Mouse (Mus musculus) thymus, postnatal 4 days (tissue): ENCODE measurements around the gene Csrnp1.
"Not testable (repeated sequence)": the region's sequence is repeated elsewhere in the genome, so short reads cannot be mapped to it uniquely, and the experiment has no call there.

Experiments used
- DNase-seq: peaks from one replicate; pipeline ENCODE4 v3.0.0; 2021

Csrnp1 gene

GRCm38 (mm10) chr9:119984536-119985011, at the start of gene Csrnp1:
Csrnp1 (minus strand) TSS chr9:119984658.
- DNase-seq, result peak; percentile 63

- no peak for DNase-seq
Measured at GRCm38 (mm10) chr9:120032710-120033109, 48.3 kb upstream of the Csrnp1 start.

- peak; percentile 52 for DNase-seq
Measured at GRCm38 (mm10) chr9:120030421-120030820, 46.0 kb upstream of the Csrnp1 start.

- no peak for DNase-seq
Measured at GRCm38 (mm10) chr9:120029880-120030279, 45.4 kb upstream of the Csrnp1 start.

GRCm38 (mm10) chr9:120027401-120028151, 43.1 kb upstream of the Csrnp1 start:
- peak; percentile 55 for DNase-seq

GRCm38 (mm10) chr9:120024625-120025024, 40.2 kb upstream of the Csrnp1 start:
- no peak for DNase-seq

GRCm38 (mm10) chr9:120024171-120024570, 39.7 kb upstream of the Csrnp1 start:
- no peak for DNase-seq

GRCm38 (mm10) chr9:120023086-120023811, 38.8 kb upstream of the Csrnp1 start, which contains the start of gene Xirp1:
Xirp1 (minus strand) TSS chr9:120023598.
- DNase-seq, result no peak

GRCm38 (mm10) chr9:120021164-120021563, 36.7 kb upstream of the Csrnp1 start:
- DNase-seq, result no peak

- DNase-seq, result peak; percentile 88
Measured at GRCm38 (mm10) chr9:120020285-120020890, 35.9 kb upstream of the Csrnp1 start.

- DNase-seq, result no peak
Measured at GRCm38 (mm10) chr9:120016956-120017355, 32.5 kb upstream of the Csrnp1 start.

- no peak for DNase-seq
Measured at GRCm38 (mm10) chr9:120014828-120015227, 30.4 kb upstream of the Csrnp1 start.

- no peak for DNase-seq
Measured at GRCm38 (mm10) chr9:120013251-120013820, 28.9 kb upstream of the Csrnp1 start.

- no peak for DNase-seq
Measured at GRCm38 (mm10) chr9:120012781-120013180, 28.3 kb upstream of the Csrnp1 start.

- not testable (repeated sequence) for DNase-seq
Measured at GRCm38 (mm10) chr9:120012161-120012560, 27.7 kb upstream of the Csrnp1 start.

GRCm38 (mm10) chr9:120011533-120011932, 27.1 kb upstream of the Csrnp1 start:
- peak; percentile 78 for DNase-seq

GRCm38 (mm10) chr9:120010781-120011511, 26.5 kb upstream of the Csrnp1 start:
- DNase-seq, result peak; percentile 98

- no peak for DNase-seq
Measured at GRCm38 (mm10) chr9:120009871-120010270, 25.4 kb upstream of the Csrnp1 start.

GRCm38 (mm10) chr9:120009226-120009841, 24.9 kb upstream of the Csrnp1 start:
- no peak for DNase-seq

GRCm38 (mm10) chr9:120007833-120008232, 23.4 kb upstream of the Csrnp1 start:
- no peak for DNase-seq

- DNase-seq, result no peak
Measured at GRCm38 (mm10) chr9:120005936-120006335, 21.5 kb upstream of the Csrnp1 start.

GRCm38 (mm10) chr9:120002893-120003292, 18.4 kb upstream of the Csrnp1 start:
- no peak for DNase-seq
